8 mouse cellular contexts compared by ENCODE assay signal in genomic region chr9:104063244-104063961, GRCm38 (mm10). TPM values are rescaled to one million over a fixed set of nuclear protein-coding genes. Genes with fewer than 3 reads are reported as not detected.
DNase-seq lines count a peak whose midpoint lies in the region; ATAC-seq and TF ChIP-seq lines count a peak whose summit lies in the region.

Gene Acad11, plus strand, starts transcription at chr9:104063377.

- H3K27me3 ChIP-seq in CH12.LX (replicated peaks) = no peaks in the 10 kb centered on the region
- H3K27me3 ChIP-seq in forebrain, embryonic 12.5 days = no peaks in the 10 kb centered on the region
- no peaks in the 10 kb centered on the region for H3K27me3 ChIP-seq in heart, postnatal 0 days (ENCODE audit: control insufficient read depth, insufficient read depth, low read length)
- H3K27me3 ChIP-seq in liver, embryonic 16.5 days (ENCODE audit: control insufficient read depth, insufficient read depth, low read depth, low read length) = no peaks in the 10 kb centered on the region
- no peaks in the 10 kb centered on the region for H3K27me3 ChIP-seq in neural tube, embryonic 13.5 days
- no peaks in the 10 kb centered on the region for H3K27me3 ChIP-seq in testis, adult 2 months (ENCODE audit: control insufficient read depth, insufficient read depth, low read length)

- peaks cover 20% of the 10 kb centered on the region for H3K79me2 ChIP-seq in CH12.LX (replicated peaks; ENCODE audit: control insufficient read depth, extremely low read depth, insufficient read depth, poor library complexity, severe bottlenecking)

- no peak for TF ChIP-seq CTCF in CH12.LX (conservative IDR thresholded peaks at IDR 0.05 in 1 of 2, IDR thresholded peaks at IDR 0.05 in 1 of 2; ENCODE audit: low read depth in 2 of 2, low read length in 2 of 2)
- TF ChIP-seq CTCF in heart, postnatal 0 days (IDR thresholded peaks at IDR 0.05; ENCODE audit: low read depth) = no peak
- no peak for TF ChIP-seq CTCF in testis, adult 2 months (IDR thresholded peaks at IDR 0.05; ENCODE audit: control insufficient read depth, insufficient read depth, insufficient replicate concordance, low read depth, low read length)

- no peak for TF ChIP-seq EP300 in CH12.LX (IDR thresholded peaks at IDR 0.05; ENCODE audit: low read length)
- TF ChIP-seq EP300 in heart, postnatal 0 days (IDR thresholded peaks at IDR 0.05; ENCODE audit: low read depth) = no peak

- peak; percentile 72 for TF ChIP-seq POLR2A in CH12.LX (IDR thresholded peaks at IDR 0.05; ENCODE audit: low read depth, low read length)
- TF ChIP-seq POLR2A in testis, adult 2 months (IDR thresholded peaks at IDR 0.05; ENCODE audit: control insufficient read depth, low read depth, low read length) = 0 out of 2 replicates have a peak, but pooled peaks have one; percentile 3

- peaks cover 10 to 26% of the 10 kb centered on the region in 2 experiments for H3K36me3 ChIP-seq in CH12.LX (replicated peaks in 1 of 2; ENCODE audit: control insufficient read depth in 1 of 2, insufficient read depth in 1 of 2, low read length in 1 of 2)
- peaks cover 16% of the 10 kb centered on the region for H3K36me3 ChIP-seq in forebrain, embryonic 12.5 days (replicated peaks)
- H3K36me3 ChIP-seq in heart, postnatal 0 days (replicated peaks; ENCODE audit: control insufficient read depth, insufficient read depth, low read length) = peaks cover 22% of the 10 kb centered on the region
- H3K36me3 ChIP-seq in liver, embryonic 16.5 days (ENCODE audit: control insufficient read depth, insufficient read depth) = no peaks in the 10 kb centered on the region
- peaks cover 18% of the 10 kb centered on the region for H3K36me3 ChIP-seq in neural tube, embryonic 13.5 days
- no peaks in the 10 kb centered on the region for H3K36me3 ChIP-seq in testis, adult 2 months (ENCODE audit: control insufficient read depth, insufficient read depth, low read length)

- H3K27ac ChIP-seq in CH12.LX (ENCODE audit: insufficient read depth, low read depth) = no peak within 1 kb of the TSS
- peak within 1 kb of the TSS; percentile 48; the same call in 1 of the 2 replicates for H3K27ac ChIP-seq in forebrain, embryonic 12.5 days
- peak within 1 kb of the TSS; percentile 71 for H3K27ac ChIP-seq in heart, postnatal 0 days (ENCODE audit: low read depth)
- H3K27ac ChIP-seq in liver, embryonic 16.5 days (ENCODE audit: low read length) = peak within 1 kb of the TSS; percentile 63
- peak within 1 kb of the TSS; percentile 76 for H3K27ac ChIP-seq in neural tube, embryonic 13.5 days (replicated peaks)
- peak within 1 kb of the TSS; percentile 81 for H3K27ac ChIP-seq in testis, adult 2 months (ENCODE audit: control insufficient read depth, insufficient read depth, low read depth, low read length)

- TF ChIP-seq RAD21 in CH12.LX (IDR thresholded peaks at IDR 0.05; ENCODE audit: low read depth, low read length) = no peak

- dilution Hi-C loops in CH12.LX (cut with MboI; ENCODE audit: extremely low pct_ligation_motif_present, extremely low pct_unique_long_range_greater_than_20kb, low sequenced_read_pairs) = no loop called here

- H3K9ac ChIP-seq in CH12.LX (ENCODE audit: insufficient read depth, low read depth) = peak within 1 kb of the TSS; percentile 90
- H3K9ac ChIP-seq in forebrain, embryonic 12.5 days = peak within 1 kb of the TSS; percentile 81
- H3K9ac ChIP-seq in heart, postnatal 0 days (replicated peaks; ENCODE audit: low read depth, low read length) = peak within 1 kb of the TSS; percentile 84
- H3K9ac ChIP-seq in liver, embryonic 16.5 days (ENCODE audit: low read depth, low read length) = peak within 1 kb of the TSS; percentile 77
- peak within 1 kb of the TSS; percentile 94 for H3K9ac ChIP-seq in neural tube, embryonic 13.5 days

- peak; percentile 97 for ATAC-seq in forebrain, embryonic 12.5 days (ENCODE audit: low FRiP score)
- peak; percentile 97 for ATAC-seq in heart, postnatal 0 days (ENCODE audit: insufficient read depth, low read depth)
- ATAC-seq in liver, embryonic 16.5 days (ENCODE audit: low read depth) = peak; percentile 92
- peak; percentile 98 for ATAC-seq in neural tube, embryonic 13.5 days (ENCODE audit: low read depth)

- H3K4me1 ChIP-seq in CH12.LX (ENCODE audit: control insufficient read depth in 1 of 2, insufficient read depth in 2 of 2) = peaks cover 2 to 21% of the 10 kb centered on the region in 2 experiments; a peak in 2 of 4 replicates
- H3K4me1 ChIP-seq in forebrain, embryonic 12.5 days = peaks cover 26% of the 10 kb centered on the region
- peaks cover 13% of the 10 kb centered on the region for H3K4me1 ChIP-seq in heart, postnatal 0 days (ENCODE audit: control insufficient read depth, insufficient read depth)
- H3K4me1 ChIP-seq in liver, embryonic 16.5 days (ENCODE audit: control insufficient read depth, low read depth, low read length) = peaks cover 14% of the 10 kb centered on the region
- H3K4me1 ChIP-seq in neural tube, embryonic 13.5 days (replicated peaks) = peaks cover 25% of the 10 kb centered on the region
- H3K4me1 ChIP-seq in testis, adult 2 months (ENCODE audit: control insufficient read depth, insufficient read depth, low read length) = peaks cover 5% of the 10 kb centered on the region

- WGBS in forebrain, embryonic 12.5 days = under 1% methylated on average over 24 of the region's 30 CpGs
- WGBS in heart, postnatal 0 days = under 1% methylated on average over 27 of the region's 30 CpGs
- WGBS in liver, embryonic 16.5 days (ENCODE audit: insufficient replicate concordance) = under 1% methylated on average over 27 of the region's 30 CpGs
- 1% methylated on average over 30 of the region's 30 CpGs for WGBS in neural tube, embryonic 13.5 days

- peak within 1 kb of the TSS; percentile 99 to 100 (median 99) for H3K4me3 ChIP-seq in CH12.LX (replicated peaks in 1 of 3; ENCODE audit: low read depth in 2 of 3, low read length in 2 of 3, poor library complexity in 1 of 3)
- peak within 1 kb of the TSS; percentile 87 for H3K4me3 ChIP-seq in forebrain, embryonic 12.5 days (replicated peaks)
- peak within 1 kb of the TSS; percentile 97 for H3K4me3 ChIP-seq in heart, postnatal 0 days (ENCODE audit: low read depth, low read length)
- peak within 1 kb of the TSS; percentile 88 for H3K4me3 ChIP-seq in liver, embryonic 16.5 days (ENCODE audit: low read depth, low read length)
- peak within 1 kb of the TSS; percentile 99 for H3K4me3 ChIP-seq in neural tube, embryonic 13.5 days
- peak within 1 kb of the TSS; percentile 93 for H3K4me3 ChIP-seq in testis, adult 2 months (ENCODE audit: control insufficient read depth, low read depth, low read length)

- H3K4me2 ChIP-seq in CH12.LX (ENCODE audit: insufficient read depth, low read depth, poor library complexity, severe bottlenecking) = peak within 1 kb of the TSS; percentile 100
- H3K4me2 ChIP-seq in forebrain, embryonic 12.5 days = peak within 1 kb of the TSS; percentile 93
- peak within 1 kb of the TSS; percentile 77 for H3K4me2 ChIP-seq in heart, postnatal 0 days (ENCODE audit: low read depth, low read length)
- peak within 1 kb of the TSS; percentile 89 for H3K4me2 ChIP-seq in liver, embryonic 16.5 days (ENCODE audit: low read depth, low read length)
- H3K4me2 ChIP-seq in neural tube, embryonic 13.5 days = peak within 1 kb of the TSS; percentile 95

- DNase-seq in CH12.LX (ENCODE audit: extremely low read depth) = peak; percentile 82
- peak; percentile 86 for DNase-seq in c-Kit-positive CD71-positive TER-119-negative erythroid progenitor cells, embryonic 14.5 days (ENCODE audit: low read depth)
- DNase-seq in heart, postnatal 0 days (ENCODE audit: low spot score) = peak; percentile 86
- DNase-seq in kidney, postnatal 4 days = peak; percentile 87 to 92

- in situ Hi-C loops in CH12.LX (cut with MboI; ENCODE audit: low pct_ligation_motif_present, low pct_unique_long_range_greater_than_20kb, low sequenced_read_pairs) = no loop called here

- H3K9me3 ChIP-seq in CH12.LX (replicated peaks; ENCODE audit: low read length) = no peaks in the 10 kb centered on the region
- H3K9me3 ChIP-seq in forebrain, embryonic 12.5 days = no peaks in the 10 kb centered on the region
- H3K9me3 ChIP-seq in heart, postnatal 0 days (replicated peaks; ENCODE audit: control insufficient read depth, low read length) = no peaks in the 10 kb centered on the region
- H3K9me3 ChIP-seq in liver, embryonic 16.5 days (replicated peaks; ENCODE audit: control insufficient read depth, low read length) = no peaks in the 10 kb centered on the region
- H3K9me3 ChIP-seq in neural tube, embryonic 13.5 days = no peaks in the 10 kb centered on the region

TF ChIP-seq in CH12.LX, 34 proteins besides CTCF, POLR2A, EP300 and RAD21 (continues in another document):
- TF ChIP-seq GABPA (IDR thresholded peaks at IDR 0.05; ENCODE audit: insufficient replicate concordance, low read depth, low read length) (no peak), KAT2A (IDR thresholded peaks at IDR 0.05; ENCODE audit: insufficient replicate concordance, low read length) (no peak), PAX5 (IDR thresholded peaks at IDR 0.05; ENCODE audit: low read length) (no peak), ZKSCAN1 (IDR thresholded peaks at IDR 0.05; ENCODE audit: borderline replicate concordance, low read depth, low read length) (no peak), HCFC1 (IDR thresholded peaks at IDR 0.05; ENCODE audit: low read depth, low read length) (peak; percentile 88), ETS1 (conservative IDR thresholded peaks at IDR 0.05; ENCODE audit: low read depth, low read length) (no peak), MAZ (IDR thresholded peaks at IDR 0.05; ENCODE audit: low read depth, low read length) (no peak), ELF1 (IDR thresholded peaks at IDR 0.05; ENCODE audit: low read depth, low read length) (peak; percentile 17; the same call in 1 of the 2 replicates), NELFE (IDR thresholded peaks at IDR 0.05; ENCODE audit: low read depth, low read length) (peak; percentile 58; the same call in 1 of the 2 replicates), JUND (conservative IDR thresholded peaks at IDR 0.05; ENCODE audit: low read depth, low read length) (no peak), SMC3 (IDR thresholded peaks at IDR 0.05; ENCODE audit: low read depth, low read length) (no peak), BHLHE40 (IDR thresholded peaks at IDR 0.05; ENCODE audit: low read depth, low read length) (no peak), E2F4 (IDR thresholded peaks at IDR 0.05; ENCODE audit: insufficient replicate concordance, low read depth, low read length) (no peak)

RNA-seq across cellular contexts. Expression of gene Acad11, which starts in this region (rescaled TPM):
- 8.0 and 10.0 TPM in 2 replicates for total RNA-seq in CH12.LX (2012; rRNA removed)
- 11.2 and 12.1 TPM in 2 replicates for total RNA-seq in CH12.LX (2014; rRNA removed)
- polyA plus RNA-seq in CH12.LX (2012; ENCODE audit: insufficient read length, low read depth) = 8.0 and 8.3 TPM in 2 replicates
- polyA plus RNA-seq in forebrain, embryonic 12.5 days (2016; fragmentation: Nextera tagmentation; extraction: Ambion mirVana) = 7.4 and 7.6 TPM in 2 replicates
- total RNA-seq in heart, postnatal 0 days (2014; rRNA removed; ENCODE audit: low replicate concordance) = 36.7 and 58.5 TPM in 2 replicates
- 17.4 and 18.6 TPM in 2 replicates for polyA plus RNA-seq in heart, postnatal 0 days (2015; fragmentation: Nextera tagmentation; extraction: Ambion mirVana)
- polyA plus RNA-seq in liver, embryonic 16.5 days (2015; fragmentation: Nextera tagmentation; extraction: Ambion mirVana) = 32.5 and 35.5 TPM in 2 replicates
- 7.4 and 8.1 TPM in 2 replicates for polyA plus RNA-seq in neural tube, embryonic 13.5 days (2015; fragmentation: Nextera tagmentation; extraction: Ambion mirVana)
- polyA plus RNA-seq in testis, adult 2 months (2012; rRNA removed) = 18.2 and 18.8 TPM in 2 replicates
